Mouse (Mus musculus) neural tube, embryonic 14.5 days (tissue): ENCODE data around the gene Gm15056. TPM values are rescaled to one million over a fixed set of nuclear protein-coding genes. Genes with fewer than 3 reads are reported as not detected.

Experiments used
- polyA plus RNA-seq: library from polyadenylated mRNA; unstranded; fragments of >200 nt; fragmentation: Nextera tagmentation; extraction: Ambion mirVana; gene quantifications from 2 replicates; pipeline ENCODE4 v1.2.1, GENCODE M21; 2014

Gene Gm15056
- polyA plus RNA-seq, 1 experiment from 2014 or later, result not detected

Other genes with a start within 250 kb of the Gm15056 start
- gene Defb33, start 10.0 kb downstream of the Gm15056 start, polyA plus RNA-seq, result not detected in 2 replicates
- not detected in 2 replicates for gene Gm6040, start 19.4 kb upstream of the Gm15056 start, polyA plus RNA-seq
- not detected in 2 replicates for gene AY761185, start 42.1 kb upstream of the Gm15056 start, polyA plus RNA-seq
- not detected in 2 replicates for gene Defa21, start 122.9 kb upstream of the Gm15056 start, polyA plus RNA-seq
- gene Defa23, start 152.4 kb upstream of the Gm15056 start, polyA plus RNA-seq, result not detected in 2 replicates
- not detected in 2 replicates for gene Defa35, start 162.4 kb upstream of the Gm15056 start, polyA plus RNA-seq
- not detected in 2 replicates for gene Defa25, start 181.8 kb upstream of the Gm15056 start, polyA plus RNA-seq
- gene Gm14851, start 193.4 kb upstream of the Gm15056 start, polyA plus RNA-seq, result not detected in 2 replicates
- not detected in 2 replicates for gene Defa30, start 232.0 kb upstream of the Gm15056 start, polyA plus RNA-seq